Mouse (Mus musculus) naive thymus-derived CD4-positive, alpha-beta T cell, adult 2 months (primary cell): ENCODE measurements around the gene Gm20431.
"Not testable (repeated sequence)": the region's sequence is repeated elsewhere in the genome, so short reads cannot be mapped to it uniquely, and the experiment has no call there.

Experiments used
- DNase-seq: peaks from one replicate; pipeline ENCODE4 v3.0.0-alpha.2; 2011; ENCODE audit warnings: low read depth

Gene Gm20431

DNA sequence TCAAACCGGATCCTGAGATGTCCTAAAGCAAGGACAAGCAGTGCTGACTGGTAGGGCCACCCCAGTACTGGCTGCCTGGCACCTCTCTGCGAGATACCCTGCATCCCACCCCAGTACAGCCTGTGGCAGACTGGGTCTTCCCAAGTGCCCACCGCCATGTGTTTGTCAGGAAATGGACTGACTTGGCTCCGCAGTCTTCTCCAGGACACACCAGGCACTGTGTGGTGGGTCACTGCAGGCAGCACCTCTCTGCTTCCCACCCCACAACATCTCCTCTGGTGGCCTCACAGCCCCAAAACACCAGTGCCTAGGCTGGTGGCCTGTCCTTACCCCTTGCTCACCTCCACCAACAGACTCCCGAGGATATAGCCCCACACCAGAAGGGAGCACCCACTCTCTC, 30.9 kb downstream of the Gm20431 start:
- no peak for DNase-seq

DNA sequence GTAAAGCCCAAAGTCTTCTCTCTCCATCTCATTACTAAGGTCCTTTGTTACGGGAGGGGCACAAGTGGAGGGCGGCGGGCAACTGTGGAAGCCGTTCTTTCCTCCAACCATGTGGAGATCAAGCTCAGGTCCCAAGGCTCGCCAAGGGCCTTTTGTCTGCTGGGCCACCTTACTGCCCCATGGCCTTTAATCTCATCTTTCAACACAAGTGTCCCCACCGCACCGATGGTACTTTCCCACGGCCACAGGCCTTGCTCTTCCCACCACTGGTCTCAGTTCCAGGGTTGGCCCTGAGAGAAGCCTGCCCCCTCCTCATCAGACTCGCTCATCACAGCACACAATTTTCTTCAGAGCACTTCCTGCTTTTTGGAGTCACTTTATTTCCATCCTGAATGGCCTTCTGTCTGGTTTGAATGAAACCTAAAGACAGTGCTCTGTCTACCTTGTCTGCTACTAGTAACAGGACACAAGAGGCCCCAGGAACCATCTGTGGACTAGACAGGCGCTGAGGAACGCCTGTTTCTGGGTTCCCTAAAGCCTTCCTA, 31.6 kb downstream of the Gm20431 start:
- DNase-seq: no peak

DNA sequence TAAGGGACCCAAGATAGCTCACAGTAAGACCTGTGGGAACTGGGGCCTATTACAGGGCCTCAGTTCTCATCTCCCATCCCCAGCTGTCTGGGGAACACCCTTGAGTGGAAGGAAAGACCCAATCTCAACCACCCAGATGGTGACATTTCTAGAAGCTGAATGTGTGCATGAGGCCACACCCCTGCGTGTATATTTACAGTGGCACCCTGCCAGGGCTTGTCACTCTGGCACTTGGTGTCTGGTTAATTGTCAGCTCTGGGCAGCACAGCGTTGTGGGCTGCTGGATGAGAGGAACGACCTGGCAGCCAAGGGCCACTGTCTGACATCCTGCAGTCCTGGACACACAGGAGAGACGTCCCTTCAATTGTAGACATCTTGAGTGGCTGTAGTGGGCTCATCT, 32.4 kb downstream of the Gm20431 start:
- DNase-seq: no peak

DNA sequence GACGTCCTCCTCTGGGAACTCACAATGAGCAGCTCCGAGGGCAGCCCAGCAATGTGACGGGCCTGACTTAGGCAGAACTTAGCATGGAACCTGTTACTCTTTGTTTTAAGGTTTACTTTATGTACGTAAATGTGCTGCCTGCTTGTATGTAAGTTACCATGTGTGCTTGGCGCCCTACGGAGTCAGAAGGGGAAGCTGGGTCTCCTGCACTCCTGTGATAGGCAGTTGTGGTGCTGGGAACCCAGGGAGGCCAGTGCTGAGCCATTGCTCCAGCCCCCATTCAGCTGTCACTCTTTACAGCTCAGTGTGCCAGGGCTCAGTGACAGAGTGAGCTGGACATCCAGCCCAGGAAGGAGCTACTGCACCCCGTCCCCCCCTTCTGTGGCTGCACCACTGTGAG, 34.3 kb downstream of the Gm20431 start:
- DNase-seq: no peak

GRCm38 (mm10) chr2:167625670-167626069, 35.6 kb downstream of the Gm20431 start:
- no peak for DNase-seq

- DNase-seq: no peak
These were observed 36.8 kb downstream of the Gm20431 start for GRCm38 (mm10) chr2:167624368-167625075.

GRCm38 (mm10) chr2:167622965-167623364, 38.3 kb downstream of the Gm20431 start:
- no peak for DNase-seq

DNA sequence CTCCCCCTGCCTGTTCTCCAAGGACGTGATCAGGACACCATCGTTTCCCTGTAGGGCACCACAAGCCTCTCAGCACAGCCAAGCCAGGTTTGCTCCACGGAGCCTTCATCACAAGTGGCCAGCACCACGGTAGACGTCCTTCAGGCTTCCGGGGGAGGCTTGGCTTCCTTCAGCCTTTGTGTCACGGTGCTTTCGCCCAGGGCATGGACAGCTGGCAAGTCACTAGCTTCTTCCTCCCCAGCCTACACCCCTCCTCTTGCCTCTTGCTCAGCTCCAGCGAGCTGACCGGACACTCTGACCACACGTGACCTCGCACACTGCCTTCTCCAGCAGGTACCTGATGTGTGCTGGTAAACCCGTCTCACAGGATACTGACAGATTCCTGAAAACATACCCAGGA, 38.9 kb downstream of the Gm20431 start:
- DNase-seq: no peak

DNA sequence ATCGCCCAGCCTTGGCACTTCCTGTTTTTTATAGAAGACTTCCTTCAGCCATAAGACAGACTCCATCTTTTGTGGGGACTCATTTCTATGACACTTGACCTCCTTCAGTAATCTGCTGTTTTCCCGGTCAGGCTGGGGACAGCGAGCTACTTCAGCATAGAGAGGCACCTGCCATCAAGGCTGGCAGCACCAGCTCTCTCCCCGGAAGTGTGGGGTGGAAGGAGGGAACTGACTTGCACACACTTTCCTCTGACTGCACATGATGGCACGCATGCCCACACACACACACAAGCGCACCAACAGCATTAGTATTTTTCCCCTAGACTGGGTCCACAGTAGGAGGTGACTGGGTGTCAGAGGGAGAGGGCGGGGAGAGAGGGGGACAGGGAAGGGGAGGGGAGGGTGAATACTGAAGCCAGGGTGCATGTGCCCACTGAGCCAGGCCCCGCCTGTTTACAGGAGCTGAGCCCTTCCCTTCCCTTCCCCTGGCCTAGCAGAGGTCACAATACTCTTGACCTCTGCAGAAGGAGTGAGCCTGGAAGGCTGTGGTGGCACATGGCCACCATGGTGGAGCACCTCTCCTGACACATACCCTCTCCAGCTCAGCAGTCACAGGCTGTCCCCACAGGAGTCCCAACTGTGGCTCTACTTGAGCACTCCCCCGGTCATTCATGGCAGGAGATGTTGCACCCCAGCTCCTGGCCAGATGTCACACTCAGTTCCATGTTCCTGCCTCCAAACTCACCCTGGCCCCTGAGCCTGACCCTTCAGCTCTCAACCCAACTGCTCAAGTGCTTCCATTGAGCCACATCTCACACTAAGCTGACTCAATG, 39.8 kb downstream of the Gm20431 start:
- peak; percentile 57 for DNase-seq

- no peak for DNase-seq
These were observed 43.8 kb downstream of the Gm20431 start for GRCm38 (mm10) chr2:167617472-167617871.

- no peak for DNase-seq
These were observed 44.3 kb downstream of the Gm20431 start for GRCm38 (mm10) chr2:167617034-167617433.

GRCm38 (mm10) chr2:167613335-167613734, 48.0 kb downstream of the Gm20431 start:
- not testable (repeated sequence) for DNase-seq

DNA sequence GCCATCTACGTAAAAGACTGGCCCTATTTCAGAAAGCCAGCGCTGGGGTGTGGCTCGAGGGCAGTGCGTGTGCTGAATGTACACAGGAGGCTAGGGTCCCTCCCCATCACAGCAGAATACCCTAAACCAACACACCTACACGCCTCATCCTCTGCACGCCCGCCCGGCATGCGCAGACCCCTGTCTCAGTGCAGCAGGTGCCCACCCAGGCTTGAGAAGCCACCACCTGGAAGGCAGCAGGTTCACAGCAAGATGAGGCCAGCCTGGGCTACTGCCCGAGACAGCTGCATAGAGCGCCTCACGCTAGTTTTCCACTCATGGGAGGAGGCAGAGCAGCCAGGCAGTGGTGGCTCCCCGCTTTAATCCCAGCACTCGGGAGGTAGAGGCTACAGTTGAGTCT, 49.2 kb downstream of the Gm20431 start:
- DNase-seq: no peak

DNA sequence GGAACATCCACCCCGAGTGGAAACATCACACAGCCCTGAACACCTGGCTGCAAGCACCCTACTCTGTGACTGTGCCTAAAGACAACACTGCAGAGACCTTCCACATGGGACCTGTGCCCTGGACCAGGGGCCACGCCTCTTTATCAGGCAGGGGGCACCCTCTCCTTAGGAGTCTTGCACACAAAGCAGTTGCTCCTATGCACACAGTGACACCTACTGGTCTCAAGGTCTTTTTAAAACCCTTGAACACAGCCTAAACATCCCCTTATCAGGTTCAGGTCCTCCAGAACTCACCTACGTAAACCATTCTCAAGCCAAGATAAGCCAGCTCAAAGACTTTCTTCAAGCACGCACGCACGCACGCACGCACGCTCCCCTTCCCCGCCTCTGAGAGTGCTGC, 50.0 kb downstream of the Gm20431 start:
- no peak for DNase-seq

DNA sequence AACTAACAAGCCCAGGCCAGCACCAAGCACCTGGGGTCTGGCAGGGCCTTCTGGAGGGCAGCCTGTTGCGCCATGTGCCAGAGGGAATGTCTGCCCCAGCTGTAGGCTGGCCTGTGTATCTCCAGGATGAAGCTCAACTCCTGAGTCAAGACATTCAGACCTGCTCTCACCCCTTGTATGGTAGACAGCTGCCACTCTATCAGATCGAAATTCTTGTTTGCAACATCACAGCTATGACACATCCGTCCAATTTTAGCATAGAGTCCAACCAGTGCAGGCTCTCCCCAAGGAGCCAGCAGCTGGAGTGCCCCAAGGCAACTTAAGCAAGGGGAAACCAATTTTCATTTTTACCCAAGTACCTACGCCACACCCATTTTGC, 54.6 kb downstream of the Gm20431 start:
- no peak for DNase-seq

DNA sequence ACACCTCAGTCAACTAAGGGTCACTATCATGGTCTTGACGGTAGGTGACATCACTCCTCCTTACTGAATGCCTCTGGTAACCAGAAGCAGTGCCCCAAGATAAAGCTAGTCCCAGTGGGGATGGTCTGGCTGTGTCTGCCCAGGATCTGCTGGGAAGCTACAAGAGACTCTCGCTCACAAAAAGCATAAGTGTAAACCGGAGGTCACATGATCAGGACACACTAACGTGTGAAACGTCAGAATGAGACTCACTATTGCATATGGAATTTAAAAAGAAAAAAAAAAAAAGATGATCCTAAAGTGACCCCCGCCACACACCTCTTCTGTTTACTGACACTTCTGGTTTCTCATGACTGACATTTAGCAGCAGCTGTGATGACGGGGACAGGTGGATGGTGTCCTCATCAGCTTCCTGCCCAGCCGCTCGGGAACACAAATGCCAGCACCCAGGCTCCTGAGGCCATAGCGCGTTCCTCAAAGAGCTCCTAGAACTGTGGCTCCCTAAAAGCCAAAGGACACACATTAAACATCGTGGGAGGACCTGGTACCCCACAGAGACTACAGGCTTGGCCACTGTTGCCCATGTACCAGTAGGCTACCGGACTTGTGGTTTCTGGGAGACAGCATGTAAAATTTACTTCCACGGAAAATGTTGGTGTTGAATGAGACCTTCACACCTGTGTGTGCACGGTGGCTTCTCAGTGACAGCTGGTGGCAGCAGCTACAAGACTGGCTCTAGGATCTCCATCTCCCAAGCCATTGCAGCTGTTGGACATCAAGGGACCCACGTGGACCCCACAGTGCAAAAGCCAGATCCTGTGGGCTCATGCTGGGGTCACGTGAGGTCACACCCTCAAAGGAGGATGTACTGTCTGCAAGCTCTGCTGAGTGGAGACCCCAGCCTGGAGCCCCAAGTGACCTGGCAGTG, 55.2 kb downstream of the Gm20431 start:
- no peak for DNase-seq

- peak; percentile 89 for DNase-seq
These were observed 56.0 kb downstream of the Gm20431 start for GRCm38 (mm10) chr2:167605178-167605794.

GRCm38 (mm10) chr2:167602978-167603377, 58.3 kb downstream of the Gm20431 start:
- DNase-seq: no peak

DNA sequence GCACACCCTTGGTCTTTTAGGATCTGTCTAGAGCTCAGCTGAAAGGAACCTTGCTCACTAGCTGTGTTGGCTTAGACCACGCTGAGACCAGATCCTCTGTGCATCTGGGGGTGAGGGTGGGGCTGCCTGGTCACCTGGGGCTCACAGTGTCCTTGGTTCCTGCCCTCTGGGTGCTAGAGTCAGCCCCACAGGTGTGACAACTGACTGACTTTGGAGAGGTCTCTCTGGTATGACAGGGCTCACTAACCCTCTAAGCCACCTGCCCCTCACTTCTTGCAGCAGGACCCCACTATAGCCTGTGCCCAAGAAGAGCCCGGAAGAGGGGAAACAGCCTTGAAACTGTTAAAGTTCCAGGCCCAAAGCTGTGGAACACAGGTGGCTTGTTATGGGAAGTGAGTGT, 58.9 kb downstream of the Gm20431 start:
- DNase-seq: no peak

DNA sequence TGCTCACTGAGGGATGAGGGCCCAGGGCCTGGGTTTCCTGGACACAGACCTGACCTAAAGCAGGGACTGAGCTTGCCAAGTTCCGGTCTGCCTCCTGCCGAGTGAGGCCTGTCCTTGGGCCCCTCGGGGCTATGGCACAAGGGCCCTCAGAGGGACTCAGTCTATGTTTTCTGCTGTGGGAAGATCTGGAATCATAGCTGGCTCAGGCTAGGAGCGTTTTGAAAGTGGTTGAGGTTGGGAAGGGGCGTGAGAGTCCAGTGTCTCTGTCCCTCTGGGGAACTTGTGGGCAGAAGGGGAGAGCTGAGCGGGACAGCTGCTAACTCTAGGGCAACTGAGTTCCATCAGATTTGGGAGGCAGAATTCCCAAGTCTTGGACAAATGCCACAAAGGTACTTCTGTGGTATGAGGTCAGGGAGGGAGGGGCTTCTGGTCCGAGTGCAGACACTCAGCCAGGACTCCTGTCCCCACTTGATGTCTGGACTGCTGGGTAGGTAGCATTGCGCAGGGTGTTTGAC, 60.8 kb downstream of the Gm20431 start:
- no peak for DNase-seq

GRCm38 (mm10) chr2:167599917-167600316, 61.4 kb downstream of the Gm20431 start:
- no peak for DNase-seq
